Mouse (Mus musculus): Measurements from ENCODE around the gene Dennd6b. TPM values are rescaled to one million over a fixed set of nuclear protein-coding genes. Genes with fewer than 3 reads are reported as not detected.

The Dennd6b gene
- total and polyA plus RNA-seq, 3 experiments, result 4.1 to 9.1 (median 9.0) TPM

- H3K4me3 ChIP-seq (replicated peaks in 1 of 3; ENCODE audit: low read depth in 2 of 3, low read length in 2 of 3, poor library complexity in 1 of 3), result no peak overlapping the region
- DNase-seq (ENCODE audit: extremely low read depth), result no peak
Observed at GRCm38 (mm10) chr15:89146537-89146936, 49.8 kb downstream of the Dennd6b start.

GRCm38 (mm10) chr15:89145813-89146350, 50.4 kb downstream of the Dennd6b start:
- Histone ChIP-seq H3K9ac (ENCODE audit: insufficient read depth, low read depth) (no peak overlapping the region), H3K9me3 (replicated peaks; ENCODE audit: low read length) (no peaks in the 10 kb centered on the region), H3K36me3 (replicated peaks in 1 of 2; ENCODE audit: control insufficient read depth in 1 of 2, insufficient read depth in 1 of 2, low read length in 1 of 2) (peaks cover 7 to 27% of the 10 kb centered on the region in 2 experiments), H3K4me2 (ENCODE audit: insufficient read depth, low read depth, poor library complexity, severe bottlenecking) (no peak overlapping the region), H3K4me1 (ENCODE audit: control insufficient read depth in 1 of 2, insufficient read depth in 2 of 2) (peaks cover 14 to 31% of the 10 kb centered on the region in 2 experiments), H3K79me2 (replicated peaks; ENCODE audit: control insufficient read depth, extremely low read depth, insufficient read depth, poor library complexity, severe bottlenecking) (no peaks in the 10 kb centered on the region), H3K27me3 (replicated peaks) (peaks cover 31% of the 10 kb centered on the region), H3K27ac (ENCODE audit: insufficient read depth, low read depth) (no peak overlapping the region), H3K4me3 (replicated peaks in 1 of 3; ENCODE audit: low read depth in 2 of 3, low read length in 2 of 3, poor library complexity in 1 of 3) (no peak overlapping the region)
- DNase-seq (ENCODE audit: extremely low read depth), result no peak
- dilution Hi-C loops (cut with MboI; ENCODE audit: extremely low pct_ligation_motif_present, extremely low pct_unique_long_range_greater_than_20kb, low sequenced_read_pairs), result no loop called here
- in situ Hi-C loops (cut with MboI; ENCODE audit: low pct_ligation_motif_present, low pct_unique_long_range_greater_than_20kb, low sequenced_read_pairs), result no loop called here
- TF ChIP-seq ZMIZ1 (IDR thresholded peaks at IDR 0.05; ENCODE audit: low read depth, low read length) (no peak), ZKSCAN1 (IDR thresholded peaks at IDR 0.05; ENCODE audit: borderline replicate concordance, low read depth, low read length) (no peak), ZC3H11A (IDR thresholded peaks at IDR 0.05; ENCODE audit: low read depth, low read length) (no peak), GABPA (IDR thresholded peaks at IDR 0.05; ENCODE audit: insufficient replicate concordance, low read depth, low read length) (no peak), CHD1 (IDR thresholded peaks at IDR 0.05; ENCODE audit: low read depth, low read length) (no peak), CHD2 (IDR thresholded peaks at IDR 0.05; ENCODE audit: low read length) (no peak), SIN3A (IDR thresholded peaks at IDR 0.05; ENCODE audit: low read length) (no peak), ZNF384 (IDR thresholded peaks at IDR 0.05; ENCODE audit: low read depth, low read length) (no peak), MAZ (IDR thresholded peaks at IDR 0.05; ENCODE audit: low read depth, low read length) (no peak)

More at GRCm38 (mm10) chr15:89146537-89146936, 49.8 kb downstream of the Dennd6b start:
- Histone ChIP-seq H3K79me2 (replicated peaks; ENCODE audit: control insufficient read depth, extremely low read depth, insufficient read depth, poor library complexity, severe bottlenecking) (no peaks in the 10 kb centered on the region), H3K27me3 (replicated peaks) (peaks cover 26% of the 10 kb centered on the region), H3K9ac (ENCODE audit: insufficient read depth, low read depth) (no peak overlapping the region), H3K4me1 (ENCODE audit: control insufficient read depth in 1 of 2, insufficient read depth in 2 of 2) (peaks cover 14 to 31% of the 10 kb centered on the region in 2 experiments), H3K27ac (ENCODE audit: insufficient read depth, low read depth) (no peak overlapping the region), H3K9me3 (replicated peaks; ENCODE audit: low read length) (no peaks in the 10 kb centered on the region), H3K36me3 (replicated peaks in 1 of 2; ENCODE audit: control insufficient read depth in 1 of 2, insufficient read depth in 1 of 2, low read length in 1 of 2) (peaks cover 7 to 27% of the 10 kb centered on the region in 2 experiments), H3K4me2 (ENCODE audit: insufficient read depth, low read depth, poor library complexity, severe bottlenecking) (no peak overlapping the region)
- in situ Hi-C loops (cut with MboI; ENCODE audit: low pct_ligation_motif_present, low pct_unique_long_range_greater_than_20kb, low sequenced_read_pairs) (no loop called here), dilution Hi-C loops (cut with MboI; ENCODE audit: extremely low pct_ligation_motif_present, extremely low pct_unique_long_range_greater_than_20kb, low sequenced_read_pairs) (no loop called here)
- TF ChIP-seq MEF2A (IDR thresholded peaks at IDR 0.05; ENCODE audit: borderline replicate concordance, low read depth, low read length) (no peak), RAD21 (IDR thresholded peaks at IDR 0.05; ENCODE audit: low read depth, low read length) (no peak), CTCF (conservative IDR thresholded peaks at IDR 0.05 in 1 of 2, IDR thresholded peaks at IDR 0.05 in 1 of 2; ENCODE audit: low read depth in 2 of 2, low read length in 2 of 2) (no peak), ZMIZ1 (IDR thresholded peaks at IDR 0.05; ENCODE audit: low read depth, low read length) (no peak), EP300 (IDR thresholded peaks at IDR 0.05; ENCODE audit: low read length) (no peak), BHLHE40 (IDR thresholded peaks at IDR 0.05; ENCODE audit: low read depth, low read length) (no peak), JUND (conservative IDR thresholded peaks at IDR 0.05; ENCODE audit: low read depth, low read length) (no peak), RCOR1 (conservative IDR thresholded peaks at IDR 0.05; ENCODE audit: low read depth, low read length) (no peak), CHD2 (IDR thresholded peaks at IDR 0.05; ENCODE audit: low read length) (no peak), UBTF (IDR thresholded peaks at IDR 0.05; ENCODE audit: low read depth, low read length) (no peak), MXI1 (IDR thresholded peaks at IDR 0.05; ENCODE audit: low read depth, low read length) (no peak), JUN (IDR thresholded peaks at IDR 0.05; ENCODE audit: insufficient read depth, low read depth, low read length) (no peak), E2F4 (IDR thresholded peaks at IDR 0.05; ENCODE audit: insufficient replicate concordance, low read depth, low read length) (no peak), HCFC1 (IDR thresholded peaks at IDR 0.05; ENCODE audit: low read depth, low read length) (no peak), ZC3H11A (IDR thresholded peaks at IDR 0.05; ENCODE audit: low read depth, low read length) (no peak), USF1 (IDR thresholded peaks at IDR 0.05; ENCODE audit: low read depth, low read length) (no peak), POLR2AphosphoS2 (IDR thresholded peaks at IDR 0.05; ENCODE audit: low read depth, low read length) (no peak), ELF1 (IDR thresholded peaks at IDR 0.05; ENCODE audit: low read depth, low read length) (no peak)

All from CH12.LX (cell line).